Mouse (Mus musculus) kidney, adult 11 months (tissue): ENCODE measurements around the gene Cpeb1.
"Not testable (repeated sequence)": the region's sequence is repeated elsewhere in the genome, so short reads cannot be mapped to it uniquely, and the experiment has no call there.

Experiments used
- DNase-seq: peaks from one replicate; pipeline ENCODE4 v3.0.0; 2022

Gene Cpeb1

DNA sequence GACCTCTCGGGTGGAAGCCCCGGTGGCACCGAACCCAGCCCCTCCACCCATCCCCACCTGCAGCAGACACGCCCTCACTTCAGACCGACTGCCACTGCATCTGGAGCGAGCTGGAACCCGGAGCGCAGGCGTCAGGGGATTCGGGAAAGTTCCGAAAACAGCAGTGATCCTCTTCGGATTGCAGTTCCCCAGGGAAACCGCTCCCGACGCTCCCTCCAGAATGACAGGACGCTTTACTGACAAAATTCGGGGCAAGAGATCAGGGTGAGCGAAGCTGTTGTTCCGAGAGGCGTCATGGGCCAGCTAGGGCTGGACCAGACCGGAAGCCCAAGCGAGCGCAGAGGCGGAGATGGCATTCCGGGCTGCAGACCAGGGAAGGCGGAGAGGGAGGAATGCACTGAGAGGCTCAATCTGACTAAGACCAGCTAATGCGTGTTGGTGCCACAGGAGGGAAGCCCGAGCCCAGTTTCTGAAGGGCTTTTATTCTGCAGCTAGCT is at the start of gene Cpeb1:
TSS of gene Cpeb1 (minus strand) at position 311 of the 497 bp plus-strand sequence.
- DNase-seq: peak; percentile 78

GRCm38 (mm10) chr7:81501050-81501449 is 45.8 kb upstream of the Cpeb1 start:
- no peak for DNase-seq

- DNase-seq: no peak
These were observed 42.9 kb upstream of the Cpeb1 start, which contains the start of gene BC048679 for GRCm38 (mm10) chr7:81498181-81498580. BC048679 (minus strand) TSS chr7:81498281.

GRCm38 (mm10) chr7:81497171-81497570 is 41.9 kb upstream of the Cpeb1 start:
- no peak for DNase-seq

DNA sequence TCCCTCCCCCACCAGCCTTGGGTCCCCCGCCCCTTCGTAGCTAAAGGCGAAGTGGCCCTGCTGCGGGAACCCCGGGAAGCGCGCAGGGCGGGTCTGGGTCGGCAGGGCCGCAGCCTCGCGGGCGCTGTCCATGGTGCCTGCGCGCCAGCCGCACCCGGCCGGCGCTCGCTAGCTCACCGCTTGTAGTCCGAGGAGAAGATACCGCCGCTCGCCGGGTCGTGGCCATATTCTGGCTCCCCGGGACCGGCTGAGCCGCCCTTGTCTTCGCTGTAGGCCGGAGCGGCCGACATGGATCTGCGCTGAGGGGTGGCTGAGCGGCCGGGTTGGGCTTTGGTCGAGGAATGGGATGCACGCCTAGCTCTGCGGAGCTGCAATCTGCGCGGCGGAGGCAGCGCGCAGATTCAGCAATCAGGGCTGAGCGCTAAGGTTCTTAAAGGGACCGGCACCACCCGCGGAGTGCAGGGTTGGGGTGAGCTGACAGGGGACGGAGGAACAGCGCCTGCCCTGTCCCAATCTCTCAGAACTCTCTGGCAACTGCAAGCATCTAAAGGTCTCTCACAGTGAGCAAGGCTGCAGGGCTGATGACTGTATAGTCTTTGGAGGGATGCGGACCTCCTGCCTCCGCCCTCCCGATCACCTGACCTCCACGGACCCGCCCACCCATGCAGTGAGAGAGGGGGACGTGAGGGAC is 38.2 kb upstream of the Cpeb1 start, which contains the start of gene Ap3b2:
TSS of gene Ap3b2 (minus strand) at position 595 of the 691 bp plus-strand sequence.
- peak; percentile 29 for DNase-seq

DNA sequence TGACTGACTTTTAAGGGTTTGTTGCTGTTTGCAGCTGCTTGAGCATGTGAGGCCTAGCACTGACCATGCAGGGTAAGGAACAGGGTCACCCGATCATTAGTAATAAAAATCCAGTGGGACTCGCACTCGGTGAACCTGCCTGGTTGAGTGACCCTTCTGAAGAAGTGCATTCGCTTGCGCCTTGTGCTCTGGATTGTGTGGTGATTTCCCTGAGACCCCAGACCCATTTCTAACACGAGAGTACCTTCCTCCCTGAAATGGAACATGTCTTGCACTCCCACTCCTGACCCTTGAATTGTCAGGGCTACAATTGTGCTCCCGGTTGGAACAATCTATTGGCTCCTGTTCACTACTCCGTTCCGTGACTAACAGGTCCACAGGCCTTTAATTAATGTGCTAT is 37.4 kb upstream of the Cpeb1 start:
- DNase-seq: no peak

GRCm38 (mm10) chr7:81489649-81490048 is 34.4 kb upstream of the Cpeb1 start:
- no peak for DNase-seq

GRCm38 (mm10) chr7:81480800-81481199 is 25.5 kb upstream of the Cpeb1 start:
- DNase-seq: no peak

- no peak for DNase-seq
These were observed 24.3 kb upstream of the Cpeb1 start for GRCm38 (mm10) chr7:81479531-81480090.

DNA sequence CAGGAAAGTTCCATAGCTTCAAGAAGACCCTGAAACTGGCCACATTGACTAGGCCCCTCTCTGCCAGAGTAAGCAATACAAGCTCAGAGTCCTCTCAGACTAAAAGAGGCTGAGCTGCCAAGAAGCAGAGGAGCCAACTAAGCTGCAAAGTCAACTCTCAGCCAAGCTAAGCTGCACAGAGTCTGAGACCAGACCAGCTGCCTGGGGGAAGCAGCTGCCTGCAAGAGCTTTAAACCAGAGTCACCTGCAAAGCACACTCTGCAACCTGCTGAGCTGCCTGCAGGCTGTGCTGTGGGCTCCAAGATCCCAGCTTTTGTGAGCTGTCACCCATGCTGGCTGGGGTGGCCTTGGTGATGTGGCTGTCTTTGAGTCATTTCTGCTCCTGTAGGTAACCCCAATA is 23.0 kb upstream of the Cpeb1 start:
- DNase-seq: not testable (repeated sequence)

- no peak for DNase-seq
These were observed 21.6 kb upstream of the Cpeb1 start for GRCm38 (mm10) chr7:81476833-81477232.

GRCm38 (mm10) chr7:81475221-81475620 is 20.0 kb upstream of the Cpeb1 start:
- no peak for DNase-seq

- no peak for DNase-seq
These were observed 9.7 kb upstream of the Cpeb1 start for GRCm38 (mm10) chr7:81464906-81465450.

DNA sequence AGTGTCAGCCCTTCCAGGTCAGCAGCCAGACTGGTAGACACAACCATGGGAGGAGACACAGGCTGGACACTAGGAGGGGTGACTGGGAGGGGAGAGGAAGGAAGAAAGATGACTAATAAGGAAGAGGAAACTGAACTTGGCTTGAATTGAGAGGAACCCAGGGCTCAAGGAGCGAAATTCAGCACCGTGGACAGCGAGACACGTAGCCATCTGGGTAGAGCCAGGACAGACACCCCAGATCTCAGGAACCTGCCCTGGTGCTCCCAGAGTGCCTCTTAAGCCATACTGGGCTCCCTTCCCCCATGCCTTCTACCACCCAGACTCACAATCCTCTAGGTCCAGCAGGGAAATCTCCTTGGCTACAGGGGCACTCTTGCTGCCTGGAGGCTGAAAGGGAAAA is 8.9 kb upstream of the Cpeb1 start:
- no peak for DNase-seq

GRCm38 (mm10) chr7:81462815-81463214 is 7.5 kb upstream of the Cpeb1 start:
- no peak for DNase-seq

- peak; percentile 50 for DNase-seq
These were observed 780 bp downstream of the Cpeb1 start for GRCm38 (mm10) chr7:81454331-81455039.

- peak; percentile 52 for DNase-seq
These were observed 1.6 kb downstream of the Cpeb1 start for GRCm38 (mm10) chr7:81453443-81454274.

GRCm38 (mm10) chr7:81452971-81453441 is 2.3 kb downstream of the Cpeb1 start:
- DNase-seq: peak; percentile 53

DNA sequence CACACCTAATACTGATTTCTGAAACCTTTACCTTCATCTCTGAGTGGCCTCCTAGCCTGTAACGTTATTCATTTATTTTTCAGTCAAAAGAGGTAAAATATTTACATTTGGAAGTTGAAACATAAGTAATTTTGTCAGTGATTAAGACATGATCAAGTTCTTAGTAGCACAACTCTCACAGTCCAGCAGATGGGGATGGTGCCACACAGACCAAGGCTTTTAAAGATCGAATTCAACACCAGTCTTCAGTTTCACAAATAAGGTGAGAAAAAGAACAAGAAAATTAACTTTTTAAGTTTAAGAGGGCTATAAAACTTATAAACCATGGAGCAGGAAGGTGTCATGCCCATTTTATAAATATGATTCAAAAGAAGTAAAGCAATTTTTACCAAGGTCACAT is 56.3 kb downstream of the Cpeb1 start:
- no peak for DNase-seq

GRCm38 (mm10) chr7:81379363-81379762 is 75.9 kb downstream of the Cpeb1 start:
- DNase-seq: no peak

- no peak for DNase-seq
These were observed 82.8 kb downstream of the Cpeb1 start for GRCm38 (mm10) chr7:81372337-81372920.

DNA sequence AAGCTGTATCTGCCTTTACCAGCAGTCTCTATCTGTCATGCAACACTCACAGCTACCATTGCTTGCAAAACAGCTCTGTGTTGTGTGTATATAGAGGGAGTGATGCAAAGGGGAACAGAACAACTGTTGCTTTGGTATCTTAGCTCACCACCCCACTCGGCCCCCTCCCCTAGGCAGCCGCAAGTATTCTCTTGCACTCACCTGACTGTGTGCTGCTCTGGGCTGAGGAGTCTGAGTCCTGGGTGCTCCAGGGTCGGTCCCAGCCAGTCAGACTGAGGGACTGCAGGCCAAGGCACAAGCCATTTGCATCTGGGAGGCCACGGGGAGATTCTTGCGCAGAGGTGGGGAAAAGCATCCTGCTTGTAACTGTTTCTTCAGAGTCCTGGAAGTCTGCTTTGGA is 83.5 kb downstream of the Cpeb1 start:
- DNase-seq: no peak
